Mouse (Mus musculus) bone marrow, adult 2 months (tissue): ENCODE data around the gene Prkca. TPM values are rescaled to one million over a fixed set of nuclear protein-coding genes. Genes with fewer than 3 reads are reported as not detected.

Source experiments
- H3K27ac ChIP-seq: fragments of 200-500 bp; 2 replicates; pipeline ENCODE4 v1.5.1; 2012; ENCODE audit warnings: low read depth, mild to moderate bottlenecking, control low read depth, inconsistent platforms, low read length; ENCODE audit not compliant: control insufficient read depth, poor library complexity, insufficient read depth
- H3K4me1 ChIP-seq: fragments of 200-500 bp; 2 replicates; pipeline ENCODE4 v1.6.1; 2011; ENCODE audit warnings: low read length; ENCODE audit not compliant: control insufficient read depth, insufficient read depth
- H3K4me3 ChIP-seq: fragments of 200-500 bp; replicated peaks from 2 replicates; pipeline ENCODE3; 2011; ENCODE audit warnings: mild to moderate bottlenecking, low read depth, low read length, control low read depth; ENCODE audit not compliant: control insufficient read depth
- CTCF ChIP-seq: fragments of 200-500 bp; IDR thresholded peaks from 2 replicates; pipeline ENCODE4 v1.5.1; 2011; ENCODE audit warnings: low read length, control low read depth; ENCODE audit not compliant: control insufficient read depth, insufficient read depth
- POLR2A ChIP-seq: fragments of 200-500 bp; IDR thresholded peaks from 2 replicates; pipeline ENCODE4 v1.6.1; 2011; ENCODE audit warnings: low read depth, mild to moderate bottlenecking, control low read depth, low read length, borderline replicate concordance; ENCODE audit not compliant: control insufficient read depth
- WGBS: fragments of 180-500 bp; shearing (Covaris S2); methylation state at CpG from one replicate; pipeline ENCODE4 v1.1.7; 2018; 5-methylcytosine and 5-hydroxymethylcytosine counted together
- polyA plus RNA-seq: library from polyadenylated mRNA; stranded (reverse); fragments of >200 nt; gene quantifications from 2 replicates; pipeline ENCODE4 v1.2.4, GENCODE M21; 2011; ENCODE audit warnings: low replicate concordance; ENCODE audit not compliant: missing spikeins, insufficient read depth, insufficient read length

Gene Prkca
- polyA plus RNA-seq, 1 experiment = 33.8 TPM

- TF ChIP-seq POLR2A = no peak
- TF ChIP-seq CTCF = no peak
- 62% methylated on average over 7 of the region's 7 CpGs for WGBS
- Histone ChIP-seq H3K27ac (no peak overlapping the region), H3K4me3 (no peak overlapping the region), H3K4me1 (no peaks in the 10 kb centered on the region)
Observed at GRCm38 (mm10) chr11:108365600-108365999, 21.9 kb upstream of the Prkca start.

GRCm38 (mm10) chr11:108364945-108365589 is 21.3 kb upstream of the Prkca start:
- 54% methylated on average over 7 of the region's 7 CpGs for WGBS
- Histone ChIP-seq H3K27ac (no peak overlapping the region), H3K4me1 (no peaks in the 10 kb centered on the region), H3K4me3 (no peak overlapping the region)
- TF ChIP-seq POLR2A (no peak), CTCF (no peak)

GRCm38 (mm10) chr11:108363991-108364390 is 20.3 kb upstream of the Prkca start:
- TF ChIP-seq CTCF (no peak), POLR2A (no peak)
- Histone ChIP-seq H3K27ac (no peak overlapping the region), H3K4me3 (no peak overlapping the region), H3K4me1 (no peaks in the 10 kb centered on the region)
- 77% methylated on average over 4 of the region's 4 CpGs for WGBS

DNA sequence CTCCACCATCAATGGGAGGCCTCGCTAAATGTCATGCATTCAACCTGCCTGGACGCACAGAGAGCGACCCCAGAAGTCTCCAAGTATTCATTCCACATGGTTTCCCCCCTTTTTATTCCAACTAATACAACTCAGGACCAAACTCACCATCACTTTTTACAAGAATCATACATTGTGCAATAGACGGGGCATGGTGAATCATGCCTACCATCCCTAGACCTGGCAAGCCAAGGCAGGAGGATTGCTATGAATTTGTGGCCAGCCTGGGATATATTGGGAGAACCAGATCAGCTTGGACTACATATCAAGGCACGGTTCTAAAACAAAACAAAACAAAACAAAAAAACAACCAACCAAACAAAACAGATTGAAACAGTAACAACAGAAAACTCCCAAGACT is 19.2 kb upstream of the Prkca start:
- 75% methylated on average over 5 of the region's 5 CpGs for WGBS
- Histone ChIP-seq H3K4me3 (no peak overlapping the region), H3K27ac (no peak overlapping the region), H3K4me1 (no peaks in the 10 kb centered on the region)
- TF ChIP-seq POLR2A = no peak
- no peak for TF ChIP-seq CTCF

DNA sequence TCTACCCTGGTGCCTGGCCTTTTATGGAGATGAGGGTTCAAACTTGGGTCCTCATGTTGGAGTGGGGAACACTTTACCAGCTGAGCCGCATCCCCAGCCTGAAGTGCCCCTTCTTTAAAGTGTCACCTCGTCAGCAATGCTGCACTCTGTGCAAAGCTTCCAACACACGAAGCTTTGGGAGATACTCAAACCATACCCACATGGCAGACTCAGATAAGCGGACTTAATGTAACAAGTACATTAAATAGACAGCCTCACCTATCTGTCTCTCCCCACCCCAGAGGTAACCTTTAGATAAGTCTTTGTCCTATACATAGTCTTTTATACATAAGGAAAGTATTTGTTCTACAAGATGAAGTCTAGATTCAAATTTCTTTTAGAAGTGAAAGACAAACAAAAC is 17.3 kb upstream of the Prkca start:
- TF ChIP-seq CTCF = no peak
- TF ChIP-seq POLR2A = no peak
- 68% methylated on average over 4 of the region's 4 CpGs for WGBS
- H3K27ac ChIP-seq = no peak overlapping the region
- H3K4me3 ChIP-seq = no peak overlapping the region
- no peaks in the 10 kb centered on the region for H3K4me1 ChIP-seq

DNA sequence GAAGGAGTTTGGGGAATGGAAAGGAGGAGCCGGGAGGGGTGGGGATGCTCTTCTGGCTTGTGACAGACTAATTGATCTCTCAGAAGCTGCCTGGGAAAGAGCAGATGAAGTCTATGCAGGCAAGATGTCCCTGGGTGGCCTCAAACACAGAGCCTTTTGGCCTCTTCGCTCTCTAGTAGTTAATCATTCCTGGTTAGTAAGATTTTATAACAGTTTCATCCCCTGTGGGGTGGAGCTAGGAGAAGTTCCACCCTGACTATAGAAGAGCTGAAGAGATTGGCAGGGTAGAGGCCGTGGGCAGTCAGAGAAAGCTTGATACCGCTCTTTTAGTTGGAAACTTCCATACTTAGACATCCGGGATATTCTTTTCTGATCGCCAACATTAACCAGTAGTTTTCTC is 15.2 kb upstream of the Prkca start:
- no peaks in the 10 kb centered on the region for H3K4me1 ChIP-seq
- 82% methylated on average over 6 of the region's 6 CpGs for WGBS
- TF ChIP-seq POLR2A (no peak), CTCF (no peak)

GRCm38 (mm10) chr11:108356020-108356419 is 12.3 kb upstream of the Prkca start:
- 73% methylated on average over 4 of the region's 4 CpGs for WGBS
- no peak for TF ChIP-seq CTCF
- no peak for TF ChIP-seq POLR2A
- H3K27ac ChIP-seq = no peak overlapping the region
- no peak overlapping the region for H3K4me3 ChIP-seq
- H3K4me1 ChIP-seq = no peaks in the 10 kb centered on the region

More for the DNA sequence above, 15.2 kb upstream of the Prkca start:
- Histone ChIP-seq H3K4me3 (no peak overlapping the region), H3K27ac (no peak overlapping the region)

GRCm38 (mm10) chr11:108352842-108353388 is 9.2 kb upstream of the Prkca start:
- WGBS = 76% methylated on average over 10 of the region's 10 CpGs
- TF ChIP-seq CTCF (no peak), POLR2A (no peak)

More at GRCm38 (mm10) chr11:108352842-108353388, 9.2 kb upstream of the Prkca start:
- Histone ChIP-seq H3K4me1 (peaks cover 3% of the 10 kb centered on the region), H3K4me3 (no peak overlapping the region), H3K27ac (no peak overlapping the region)
